ENCODE assay signal across 14 mouse cellular contexts in genomic region chr8:26843714-26844113, GRCm38 (mm10).
"Had no signal": no experiment of that assay in that cellular context is flagged by ENCODE, and none has a peak within 500 bp of the region (broad histone marks: within the 10 kb centered on the region; RNA-seq: fewer than 3 reads in every experiment).

No protein-coding gene starts in this region.

- ATAC-seq: midbrain, embryonic 16.5 days had no signal

- H3K36me3 ChIP-seq: midbrain, embryonic 12.5 days; neural tube, embryonic 13.5 days; neural tube, embryonic 15.5 days had no signal

- DNase-seq: lung, adult 18-20 months; lung, embryonic 14.5 days; lung, postnatal 10 days; lung, postnatal 4 days; midbrain, embryonic 14.5 days; right cerebral cortex, postnatal 14 days; thymus, adult 18-20 months; thymus, postnatal 14 days; thymus, postnatal 36 days had no signal

- H3K9ac ChIP-seq: lung, embryonic 14.5 days; midbrain, embryonic 12.5 days; neural tube, embryonic 13.5 days; neural tube, embryonic 15.5 days had no signal

- H3K4me3 ChIP-seq: midbrain, embryonic 12.5 days; myocyte; neural tube, embryonic 13.5 days; neural tube, embryonic 15.5 days had no signal

- H3K27ac ChIP-seq: midbrain, embryonic 12.5 days; neural tube, embryonic 13.5 days; neural tube, embryonic 15.5 days had no signal

- H3K4me2 ChIP-seq: lung, embryonic 14.5 days; midbrain, embryonic 12.5 days; neural tube, embryonic 13.5 days; neural tube, embryonic 15.5 days had no signal

- H3K9me3 ChIP-seq: midbrain, embryonic 12.5 days; neural tube, embryonic 13.5 days; neural tube, embryonic 15.5 days had no signal
